Mouse (Mus musculus) CD8-positive naive resting alpha-beta T cell, adult 57 days (primary cell): ENCODE results near the gene Tubgcp2. TPM values are rescaled to one million over a fixed set of nuclear protein-coding genes. Genes with fewer than 3 reads are reported as not detected.

ENCODE experiments used
- total RNA-seq: library from RNA; stranded (reverse); gene quantifications from one replicate; pipeline ENCODE4 v1.2.4, GENCODE M21; 2023

Gene Tubgcp2
- 29.4 TPM for total RNA-seq

GRCm38 (mm10) chr7:140036281-140037170 is at the start of gene Tubgcp2, which contains the start of gene Zfp511:
Gene Tubgcp2, minus strand, starts transcription at chr7:140036669.
Gene Zfp511, plus strand, starts transcription at chr7:140036391.

GRCm38 (mm10) chr7:140082242-140082678 is 45.8 kb upstream of the Tubgcp2 start, which contains the start of gene Caly:
Gene Caly, minus strand, starts transcription at chr7:140082548.

DNA sequence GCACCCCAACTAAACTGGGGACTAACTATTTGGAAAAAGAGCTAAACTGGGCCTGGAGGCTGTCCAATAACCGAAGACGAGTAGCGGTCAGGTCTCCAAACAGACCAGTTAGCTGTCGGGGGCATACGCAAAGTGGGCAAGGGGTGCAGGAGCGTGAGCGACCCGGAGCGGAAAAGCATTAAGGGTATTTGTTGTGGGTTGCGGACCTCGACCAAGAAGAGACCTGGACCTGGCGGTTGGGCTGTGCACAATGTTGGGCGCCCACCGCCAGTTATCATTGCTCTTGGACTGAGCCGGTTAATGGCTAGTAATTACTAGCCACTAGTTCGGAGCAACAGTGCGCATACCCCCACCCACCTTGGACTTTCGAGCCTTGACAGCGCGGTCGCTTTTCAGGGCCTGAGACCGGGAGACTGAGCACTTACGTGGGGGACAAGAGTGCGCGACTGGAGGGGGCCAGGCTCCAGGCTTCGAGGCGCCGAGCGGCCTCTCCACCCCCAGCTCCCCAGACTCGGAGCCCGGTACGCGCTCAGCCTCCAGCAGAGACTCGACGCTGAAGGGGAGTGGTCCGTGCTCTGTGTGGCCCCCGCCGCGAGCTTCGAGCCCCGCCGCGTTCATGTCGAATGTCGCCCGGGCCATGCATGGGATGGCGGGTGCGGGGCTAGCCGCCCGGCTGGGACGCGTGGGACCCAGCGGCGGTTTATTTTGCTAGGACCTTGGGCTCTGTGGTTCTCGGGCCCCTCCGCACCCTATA is 12.1 kb upstream of the Tubgcp2 start, which contains the start of gene Msx3:
TSS of gene Msx3 (minus strand) at position 729 of the 754 bp plus-strand sequence.

DNA sequence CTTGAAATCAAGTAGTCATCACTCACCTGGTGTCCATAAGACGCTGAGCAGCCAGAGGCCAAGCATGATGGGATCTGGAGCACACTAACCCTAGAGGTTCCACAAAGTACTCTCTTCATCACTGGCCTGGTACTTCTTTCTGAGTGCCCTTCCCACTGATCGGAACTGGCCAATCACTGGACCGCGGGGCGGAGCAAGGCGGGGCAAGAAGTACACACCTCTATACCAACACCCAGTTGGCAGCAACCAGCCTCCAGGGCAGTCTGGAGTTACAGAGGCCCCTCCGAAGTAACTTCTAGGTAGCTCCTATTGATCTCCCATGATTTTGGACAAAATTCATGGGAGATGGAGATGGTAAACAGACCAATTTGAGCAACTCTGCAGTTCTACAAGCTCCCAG is 44.1 kb downstream of the Tubgcp2 start, which contains the start of gene Adam8:
TSS of gene Adam8 (minus strand) at position 157 of the 400 bp plus-strand sequence.

DNA sequence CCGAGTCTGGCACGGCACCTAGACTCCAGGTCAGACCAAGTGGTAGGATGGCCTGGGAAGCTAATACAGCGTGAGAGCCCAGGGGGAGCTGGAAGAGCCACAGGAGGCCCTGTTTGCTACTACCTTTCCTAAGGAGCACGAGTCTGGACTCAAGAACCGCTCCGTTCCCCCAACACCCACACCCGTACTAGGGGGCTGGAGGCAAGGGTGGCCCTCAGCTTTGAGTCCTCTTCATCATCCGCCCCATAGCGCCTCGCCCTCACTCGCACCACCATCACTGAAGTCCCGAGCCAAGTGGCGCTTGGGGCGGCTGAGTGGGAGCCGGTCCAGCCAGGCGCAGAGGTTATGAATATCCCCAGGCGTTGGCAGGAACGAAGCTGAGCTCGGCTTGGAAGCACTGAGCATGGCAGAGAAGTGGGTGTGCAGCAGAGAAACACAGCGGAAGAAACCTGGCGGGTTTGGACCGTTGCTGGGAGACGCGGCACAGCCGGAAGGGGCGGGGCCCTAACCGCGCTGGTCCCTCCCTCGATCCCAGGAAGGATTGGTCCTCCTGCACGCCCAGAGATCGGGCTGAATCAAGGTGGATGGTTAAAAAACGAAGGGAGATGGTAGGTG is 58.1 kb downstream of the Tubgcp2 start, which contains the start of gene 6430531B16Rik:
TSS of gene 6430531B16Rik (minus strand) at position 478 of the 615 bp plus-strand sequence.

Other genes starting within 250 kb of the Tubgcp2 start
- gene Adgra1, start 202.5 kb downstream of the Tubgcp2 start, total RNA-seq = not detected
- not detected for gene Kndc1, start 142.0 kb downstream of the Tubgcp2 start, total RNA-seq
- gene Utf1, start 92.9 kb downstream of the Tubgcp2 start, total RNA-seq = not detected
- gene 6430531B16Rik, start 57.9 kb downstream of the Tubgcp2 start, total RNA-seq = not detected
- gene Adam8, start 44.1 kb downstream of the Tubgcp2 start, total RNA-seq = 4.5 TPM
- gene Zfp511, start 278 bp downstream of the Tubgcp2 start, total RNA-seq = 34.8 TPM
- gene Msx3, start 12.4 kb upstream of the Tubgcp2 start, total RNA-seq = not detected
- gene Caly, start 45.9 kb upstream of the Tubgcp2 start, total RNA-seq = not detected
- not detected for gene Prap1, start 56.7 kb upstream of the Tubgcp2 start, total RNA-seq
- gene Fuom, start 65.8 kb upstream of the Tubgcp2 start, total RNA-seq = 6.7 TPM
- 6.2 TPM for gene Paox, start 79.1 kb upstream of the Tubgcp2 start, total RNA-seq
- 27.2 TPM for gene Echs1, start 79.8 kb upstream of the Tubgcp2 start, total RNA-seq
- gene Mtg1, start 100.9 kb upstream of the Tubgcp2 start, total RNA-seq = 21.7 TPM
- gene Sprn, start 118.2 kb upstream of the Tubgcp2 start, total RNA-seq = not detected
- not detected for gene Olfr522, start 128.1 kb upstream of the Tubgcp2 start, total RNA-seq
- not detected for gene Olfr523, start 136.5 kb upstream of the Tubgcp2 start, total RNA-seq
- not detected for gene Olfr524, start 169.3 kb upstream of the Tubgcp2 start, total RNA-seq
- gene Cd163l1, start 181.6 kb upstream of the Tubgcp2 start, total RNA-seq = not detected
- gene 5830411N06Rik, start 210.6 kb upstream of the Tubgcp2 start, total RNA-seq = 0.61 TPM